Mouse (Mus musculus) lung, postnatal 25 days (tissue): Measurements from ENCODE around the gene Akt2.

Source experiments
- DNase-seq: peaks from one replicate; pipeline ENCODE4 v3.0.0; 2022; ENCODE audit warnings: low spot score

Akt2 gene

DNA sequence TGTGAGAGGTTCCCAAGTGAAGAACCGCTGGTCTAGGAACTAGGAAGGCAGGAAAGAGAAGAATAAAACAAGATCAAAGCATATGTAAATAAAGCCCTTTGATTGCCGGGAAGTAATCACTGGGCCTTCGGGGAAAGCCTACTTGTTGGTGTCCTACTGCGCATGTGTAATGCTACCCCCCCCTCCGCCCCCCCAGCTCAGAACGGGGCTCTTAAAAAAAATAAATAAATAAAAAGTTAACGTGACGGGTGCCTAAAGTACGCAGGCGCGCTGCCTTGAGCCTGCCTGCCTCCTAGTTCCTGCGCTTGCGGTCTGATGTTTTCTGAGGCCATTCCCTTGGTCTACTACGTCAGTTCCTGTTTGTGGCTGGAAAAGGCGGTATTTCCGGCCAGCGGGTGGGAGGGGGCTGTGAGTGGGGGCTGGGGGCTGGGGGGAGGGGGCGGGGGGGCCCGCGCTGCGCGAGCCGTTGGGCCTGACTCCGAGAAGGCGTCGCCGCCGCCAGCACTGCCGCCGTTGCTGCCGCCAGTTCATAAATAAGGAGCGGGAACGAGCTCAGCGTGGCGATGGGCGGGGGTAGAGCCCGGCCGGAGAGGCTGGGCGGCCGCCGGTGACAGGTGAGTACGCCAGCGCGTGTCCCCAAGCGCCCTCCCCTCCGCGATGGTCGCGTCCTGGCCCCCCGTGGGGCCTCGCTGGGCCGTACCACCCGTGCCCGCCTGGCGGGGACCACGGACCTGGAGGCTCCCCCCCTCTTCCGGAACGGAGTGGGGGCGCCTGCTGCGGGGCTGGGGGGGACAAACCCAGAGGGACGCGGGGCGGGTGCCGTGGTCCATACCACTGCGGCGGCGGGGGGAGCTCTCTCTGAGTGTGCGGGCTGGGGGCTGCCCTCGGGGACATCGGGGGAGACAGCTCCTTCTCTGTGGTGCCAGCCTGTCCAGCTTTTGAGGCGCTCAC is at the start of gene Akt2:
Akt2 (plus strand) TSS at position 287 of the 951 bp plus-strand sequence.
- DNase-seq: peak; percentile 96

DNA sequence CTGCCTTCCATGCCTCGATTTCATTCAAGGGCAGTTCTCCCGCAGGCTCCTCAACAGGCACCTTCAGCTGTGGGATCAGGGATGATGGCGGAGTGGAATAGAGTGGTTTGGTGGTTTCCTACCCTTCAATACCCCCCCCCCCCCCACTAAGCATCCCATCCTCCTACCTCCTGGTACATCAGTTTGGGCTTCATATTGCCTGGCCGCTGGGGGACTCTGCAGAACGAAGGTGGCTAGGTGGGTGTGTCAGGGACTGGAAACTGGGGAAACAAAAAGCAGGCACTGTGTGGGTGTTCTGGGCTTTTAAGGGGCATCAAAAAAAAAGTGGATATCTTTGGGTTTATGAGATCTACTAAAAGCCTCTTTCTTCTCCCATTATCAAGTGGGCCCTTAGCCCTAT is 49.4 kb upstream of the Akt2 start:
- DNase-seq: no peak

DNA sequence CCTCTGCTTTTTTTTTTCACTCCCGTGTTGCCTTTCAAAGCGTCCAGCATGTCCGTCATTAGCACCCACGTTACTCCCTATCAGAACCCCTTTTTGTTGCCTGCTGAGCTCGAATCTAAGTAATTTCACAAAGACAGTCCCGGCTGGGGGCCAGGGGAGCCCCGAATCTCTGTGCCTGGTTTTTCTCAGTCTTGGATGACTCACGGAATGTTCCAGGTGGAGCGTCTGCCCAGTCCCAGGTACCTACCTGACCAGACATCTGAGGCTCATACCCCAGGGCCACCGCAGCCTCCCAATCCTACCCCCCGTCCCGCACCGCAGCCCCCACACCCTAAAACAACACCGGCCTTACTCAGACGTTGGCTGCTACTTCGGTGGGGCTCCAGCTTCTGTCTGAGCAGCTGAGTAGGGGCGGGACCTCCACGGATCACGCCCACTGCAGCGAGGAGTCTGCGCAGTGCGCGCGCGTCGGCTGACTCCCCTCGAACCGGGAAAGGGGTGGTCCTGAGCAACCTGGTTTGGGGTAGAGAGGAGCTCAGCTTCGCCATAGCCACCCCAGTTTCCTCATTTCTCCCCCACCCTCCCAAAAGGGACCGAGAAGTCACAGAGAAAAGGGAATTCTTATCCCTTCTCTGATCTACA is 48.8 kb upstream of the Akt2 start:
- peak; percentile 82 for DNase-seq

DNA sequence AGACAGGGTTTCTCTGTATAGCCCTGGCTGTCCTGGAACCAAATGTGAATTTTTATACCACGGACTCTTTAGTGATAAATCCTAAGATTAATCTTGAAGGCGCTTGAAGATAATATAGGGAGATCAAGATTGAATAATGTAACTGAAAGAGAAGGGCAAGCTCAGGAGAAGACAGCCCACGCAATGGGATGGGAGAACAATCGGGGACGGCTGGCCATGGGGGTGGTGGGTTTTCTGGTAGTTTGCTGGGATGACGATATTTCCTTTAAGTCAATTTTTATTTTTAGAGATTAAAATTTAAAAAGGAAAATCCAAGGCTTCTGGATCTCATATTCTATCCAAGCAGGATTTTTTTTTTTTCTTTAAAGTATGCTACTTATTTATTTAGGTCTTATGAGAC is 48.3 kb upstream of the Akt2 start:
- no peak for DNase-seq

DNA sequence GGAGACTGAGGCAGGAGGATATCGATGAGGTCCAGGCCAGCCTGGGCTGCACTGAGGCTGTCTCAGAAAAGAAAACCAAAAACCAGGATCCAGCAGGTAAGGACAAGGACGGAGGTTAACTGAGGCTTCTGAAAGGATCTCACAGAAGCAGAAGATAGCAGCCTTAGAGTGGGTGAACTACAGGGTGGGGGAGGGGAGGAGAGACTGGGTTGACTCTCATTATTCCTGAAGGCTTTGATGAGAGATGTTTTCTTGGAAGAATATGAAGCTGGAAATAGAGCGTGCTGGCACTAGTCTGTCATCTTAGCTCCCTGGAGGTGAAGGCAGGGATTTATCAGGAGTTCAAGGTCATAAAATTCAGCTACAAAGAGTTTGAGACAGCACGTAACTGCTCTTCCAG is 47.5 kb upstream of the Akt2 start:
- DNase-seq: no peak

DNA sequence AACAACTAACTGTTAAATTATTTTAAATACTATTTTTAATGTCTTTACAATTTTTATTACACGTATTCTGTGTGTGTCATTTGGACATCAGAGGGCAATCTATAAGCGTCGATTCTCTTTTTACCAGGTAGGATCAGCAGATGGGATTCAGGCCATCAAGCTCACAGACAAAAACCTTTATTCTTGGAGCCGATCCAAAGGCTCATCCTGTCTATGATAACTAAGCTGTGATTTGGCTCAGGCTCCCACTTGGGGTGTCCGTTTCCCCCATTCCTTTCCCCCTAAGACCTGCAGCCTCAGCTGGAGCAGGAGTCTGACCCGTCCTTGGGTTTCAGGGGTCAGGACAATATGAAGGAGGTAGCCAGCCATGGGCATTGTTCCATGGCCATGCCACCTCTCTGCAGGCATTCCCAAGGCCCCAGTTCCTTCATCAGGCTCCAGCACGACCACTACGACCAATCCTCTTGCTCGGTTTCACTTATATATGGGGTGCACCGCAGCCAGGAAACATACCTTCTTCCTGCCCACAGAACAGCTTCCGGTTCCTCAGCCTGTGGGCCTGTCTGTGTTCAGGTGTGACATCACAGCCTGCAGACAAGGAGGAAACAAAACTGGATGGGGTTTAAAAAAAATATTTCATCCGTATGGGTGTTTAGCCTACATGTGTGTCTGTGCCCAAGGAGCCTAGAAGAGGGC is 46.5 kb upstream of the Akt2 start:
- peak; percentile 54 for DNase-seq

DNA sequence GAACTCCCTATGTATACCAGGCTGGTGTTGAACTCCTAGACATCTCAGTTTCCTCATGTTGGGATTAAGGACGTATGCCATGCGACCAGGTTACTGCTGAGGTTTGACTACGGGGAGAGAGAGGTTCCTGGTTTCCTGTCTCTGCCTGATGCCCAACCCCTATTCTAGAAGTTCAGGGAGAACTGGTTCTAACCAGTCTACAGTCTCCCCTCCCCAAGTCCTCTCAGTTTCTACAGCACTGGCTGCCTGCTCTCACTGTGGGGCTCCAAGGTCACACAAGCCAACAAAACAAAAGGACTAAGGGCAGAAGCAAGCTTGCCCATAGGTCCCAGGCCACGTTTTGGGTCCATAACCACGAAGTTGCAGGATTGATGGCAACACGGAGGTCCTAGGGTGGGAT is 41.8 kb upstream of the Akt2 start:
- no peak for DNase-seq

DNA sequence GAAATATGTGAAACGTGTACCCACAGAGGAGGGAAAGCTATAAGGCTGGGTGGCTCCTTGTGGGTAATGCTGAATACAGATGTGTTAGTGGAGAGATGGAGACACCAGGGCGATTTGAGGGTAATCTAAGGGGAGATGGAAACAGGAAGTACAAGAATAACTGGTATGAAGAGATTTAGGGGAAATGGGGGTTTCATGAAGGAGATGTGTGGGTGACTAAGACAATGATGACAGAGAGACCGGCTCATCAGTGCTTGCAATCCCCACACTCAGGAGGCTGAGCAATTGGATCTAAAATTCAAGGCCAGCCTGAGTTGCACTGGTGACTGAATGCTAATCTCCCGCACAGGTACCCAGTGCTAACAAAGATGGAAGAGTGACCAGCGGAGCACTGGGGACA is 39.3 kb upstream of the Akt2 start:
- DNase-seq: no peak

DNA sequence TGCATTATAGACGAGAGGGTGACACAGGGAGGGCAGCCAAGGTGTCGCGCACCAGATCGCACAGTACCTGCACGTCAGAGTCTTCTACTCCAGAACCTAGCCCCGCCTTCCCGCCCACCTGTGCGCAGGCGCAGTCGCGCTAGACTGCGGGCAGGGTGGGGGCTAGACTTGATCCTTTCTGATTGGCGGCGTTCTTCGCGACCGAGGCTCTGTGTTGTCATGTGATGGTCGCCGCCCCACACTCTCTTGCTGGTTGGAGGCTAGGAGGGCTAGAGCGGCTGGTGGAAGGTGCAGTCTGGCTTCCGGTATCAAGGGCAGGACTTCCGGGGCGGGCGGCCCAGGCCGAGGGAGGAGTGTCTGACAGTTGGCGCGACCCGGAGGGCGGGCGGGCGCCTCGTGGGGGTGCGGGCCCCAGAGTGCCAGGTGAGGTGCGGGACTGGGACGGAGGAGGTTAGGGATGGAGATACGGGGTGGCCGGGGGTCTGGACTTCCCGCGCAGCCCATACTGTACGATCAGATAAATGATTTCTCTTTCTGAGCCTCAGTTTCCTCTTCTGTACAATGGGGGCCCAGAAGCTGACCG is 38.3 kb upstream of the Akt2 start, which contains the start of the genes Pld3 and 2310022A10Rik:
Pld3 (minus strand) TSS at position 288 of the 583 bp plus-strand sequence.
2310022A10Rik (plus strand) TSS at position 303 of the 583 bp plus-strand sequence.
- peak; percentile 99 for DNase-seq

DNA sequence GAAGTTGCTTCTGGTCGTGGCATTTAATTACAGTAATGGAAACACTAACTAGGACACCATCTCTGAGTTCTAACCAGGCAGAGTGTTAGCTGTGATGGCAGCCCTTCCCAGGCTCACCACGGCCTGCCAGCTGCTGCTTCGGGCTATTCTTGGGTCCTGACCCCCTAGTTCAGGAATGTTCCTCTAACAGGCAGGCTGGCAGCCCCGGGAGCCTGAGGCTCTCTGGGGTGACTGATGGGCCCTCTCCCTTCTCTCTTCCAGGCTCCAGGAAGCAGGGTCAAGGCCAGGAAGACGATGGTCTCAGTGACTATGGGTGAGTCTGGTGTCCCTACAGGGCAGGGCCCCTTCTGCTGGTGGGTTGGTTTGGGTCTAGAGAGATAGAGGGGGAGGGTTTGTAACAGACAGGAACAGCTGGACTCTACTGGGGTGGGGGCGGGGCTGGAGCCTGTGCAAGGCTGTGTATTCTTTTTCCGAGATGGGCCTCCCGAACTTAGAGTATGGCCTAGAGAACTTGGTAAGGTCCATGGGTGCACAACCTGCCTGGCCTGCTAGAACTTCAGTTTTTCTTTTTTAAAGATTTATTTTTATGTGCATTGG is 31.0 kb upstream of the Akt2 start:
- no peak for DNase-seq

DNA sequence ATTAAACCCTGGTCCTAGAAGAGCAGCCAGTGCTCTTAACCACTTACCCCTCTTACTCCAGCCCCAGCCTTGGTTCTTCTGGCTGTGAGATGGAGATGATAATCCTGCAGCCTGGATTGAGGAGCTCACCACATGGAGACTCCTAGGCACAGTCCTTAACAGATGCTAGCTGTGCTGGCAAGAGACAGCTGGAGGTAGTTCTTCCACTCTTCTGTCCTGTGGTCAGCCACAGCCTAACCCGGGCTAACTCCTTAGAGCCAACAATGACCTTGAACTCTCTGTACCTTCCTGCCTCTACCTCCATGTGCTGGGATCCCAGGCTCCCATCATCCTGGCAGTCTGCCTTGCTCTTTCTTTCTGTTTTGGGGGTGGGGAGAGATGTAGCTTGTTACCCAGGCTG is 30.4 kb upstream of the Akt2 start:
- DNase-seq: no peak

DNA sequence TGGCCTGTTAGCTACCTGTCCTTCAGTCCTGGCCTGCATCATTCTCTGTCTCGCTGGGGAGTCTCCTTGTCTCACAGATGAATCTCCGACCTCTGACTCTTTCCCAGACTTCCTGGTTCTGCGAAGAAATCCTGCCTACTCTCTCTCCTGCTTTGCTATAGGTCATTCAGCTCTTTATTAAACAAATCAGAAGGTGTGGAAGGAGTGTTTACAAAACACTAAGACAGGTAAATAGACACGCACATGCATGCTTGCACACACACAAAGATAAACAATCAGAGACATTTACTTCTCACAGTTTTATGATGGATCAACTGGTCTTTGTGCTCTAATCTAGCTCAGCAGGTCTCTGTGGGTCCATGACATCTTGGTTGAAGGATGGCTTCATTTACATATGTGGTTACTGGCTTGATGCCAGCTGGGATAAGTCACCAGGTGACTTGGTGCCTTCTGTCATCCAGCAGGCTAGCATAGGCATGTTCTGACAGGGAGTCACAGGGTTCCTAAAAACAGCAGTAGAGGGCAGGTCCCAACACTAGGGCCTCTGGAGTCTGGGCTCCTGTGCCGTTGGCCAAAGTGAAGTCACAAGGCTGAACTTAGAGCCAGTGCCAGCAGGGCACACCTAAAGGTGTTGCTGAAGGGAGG is 21.6 kb upstream of the Akt2 start:
- DNase-seq: no peak

DNA sequence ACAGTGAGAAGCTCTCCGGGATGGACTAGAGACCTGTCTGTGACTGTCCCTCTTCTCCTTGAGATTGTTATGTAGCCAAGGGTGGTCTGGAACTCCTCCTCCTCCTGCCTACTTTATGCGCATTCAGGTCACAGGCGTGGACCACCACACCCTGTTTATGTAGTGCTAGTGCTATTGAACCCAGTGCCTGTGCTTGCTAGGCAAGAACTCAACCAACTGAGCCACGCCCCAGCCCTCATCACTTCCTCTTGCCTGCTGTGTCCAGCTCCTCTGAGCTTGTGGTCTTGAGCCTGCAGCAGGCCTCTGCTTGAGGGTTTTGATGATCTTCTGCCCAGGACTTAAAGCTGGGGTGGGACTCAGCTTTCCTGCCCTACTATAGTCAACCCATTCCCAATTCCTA is 19.2 kb upstream of the Akt2 start:
- no peak for DNase-seq

DNA sequence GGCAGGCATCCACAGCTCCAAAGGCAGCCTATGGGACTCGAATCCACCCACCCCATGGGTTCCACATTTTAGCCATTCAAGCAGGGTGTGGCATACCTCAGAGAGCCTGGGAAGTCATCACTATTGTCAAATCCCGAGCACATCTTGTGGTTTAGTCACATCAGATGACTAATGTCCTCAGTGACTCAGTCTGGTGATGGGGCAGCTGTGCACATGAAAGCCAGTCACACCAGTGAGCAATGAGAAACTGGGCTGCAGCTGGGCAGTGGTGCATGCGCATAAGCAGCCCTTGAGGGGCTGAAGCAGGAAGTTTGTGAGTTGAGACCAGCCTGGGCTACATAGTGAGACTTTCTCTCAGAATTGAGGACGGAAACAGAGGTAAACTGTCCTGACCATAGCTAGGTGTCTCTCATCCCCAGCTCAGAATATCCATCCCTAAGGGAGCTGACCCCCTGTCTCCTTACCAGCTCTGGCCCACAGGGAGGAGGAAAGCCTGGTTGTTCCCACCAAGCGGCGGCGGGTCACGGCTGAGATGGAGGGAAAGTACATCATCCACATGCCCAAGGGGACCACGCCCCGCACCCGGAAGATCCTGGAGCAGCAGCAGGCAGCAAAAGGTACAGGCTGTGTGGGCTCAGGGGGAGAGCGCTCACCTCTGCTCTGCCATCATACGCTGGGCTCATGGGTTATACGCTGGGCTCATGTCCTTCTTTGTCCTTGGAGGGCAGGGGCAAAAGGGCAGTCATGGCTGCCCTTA is 17.1 kb upstream of the Akt2 start:
- no peak for DNase-seq

DNA sequence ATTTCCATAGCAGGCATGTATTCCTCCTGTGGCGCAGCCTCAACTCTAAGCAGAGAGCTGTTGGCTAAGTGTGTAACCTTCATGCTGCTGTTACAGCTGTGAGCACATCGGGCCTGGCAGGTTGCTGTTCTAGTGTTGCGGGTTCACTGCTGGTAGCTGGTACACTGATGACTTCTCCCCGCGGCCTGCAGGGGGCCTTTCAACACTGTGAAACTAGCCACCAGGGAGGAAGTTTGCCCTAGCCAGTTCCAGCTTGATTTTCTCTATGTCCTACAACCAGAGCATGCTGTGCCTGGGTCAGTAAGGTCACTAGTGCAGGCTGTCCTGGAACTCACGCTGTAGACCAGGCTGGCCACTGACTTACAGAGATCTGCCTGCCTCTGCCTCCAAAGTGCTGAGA is 14.4 kb upstream of the Akt2 start:
- peak; percentile 62 for DNase-seq

DNA sequence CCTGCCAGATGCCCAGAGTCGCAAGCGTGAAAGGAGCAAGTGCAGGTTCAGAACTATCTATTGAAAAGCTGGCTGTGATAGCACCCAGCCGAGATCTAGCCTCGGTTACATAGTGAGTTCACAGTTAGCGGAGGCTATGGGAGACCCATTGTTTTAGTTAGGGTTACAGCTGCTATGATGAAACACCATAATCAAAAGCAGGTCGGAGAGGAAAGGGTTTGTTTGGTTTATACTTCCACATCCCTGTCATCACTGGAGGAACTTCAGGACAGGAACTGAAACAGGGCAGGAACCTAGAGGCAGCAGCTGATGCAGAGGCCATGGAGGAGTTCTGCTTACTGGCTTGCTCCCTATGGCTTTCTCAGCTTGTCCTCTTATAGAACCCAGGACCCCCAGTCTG is 13.8 kb upstream of the Akt2 start:
- DNase-seq: no peak

DNA sequence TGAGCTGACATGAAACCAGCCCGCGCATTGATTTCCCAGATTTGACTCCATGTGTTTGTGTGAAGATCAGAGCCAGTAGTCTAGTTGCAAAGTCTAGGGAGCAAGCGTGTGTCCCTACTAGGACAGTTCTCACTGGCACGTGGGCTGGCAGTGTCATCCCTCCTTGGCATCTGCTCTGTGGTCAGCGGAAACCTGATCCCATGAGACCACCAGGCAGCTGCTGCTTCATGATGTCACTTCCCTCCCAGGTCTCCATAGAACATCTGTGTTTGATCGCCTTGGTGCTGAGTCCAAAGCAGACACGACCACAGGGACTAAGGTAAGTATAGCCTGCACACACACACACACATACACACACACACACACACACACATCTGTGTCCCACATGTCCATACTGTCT is 12.9 kb upstream of the Akt2 start:
- DNase-seq: no peak

DNA sequence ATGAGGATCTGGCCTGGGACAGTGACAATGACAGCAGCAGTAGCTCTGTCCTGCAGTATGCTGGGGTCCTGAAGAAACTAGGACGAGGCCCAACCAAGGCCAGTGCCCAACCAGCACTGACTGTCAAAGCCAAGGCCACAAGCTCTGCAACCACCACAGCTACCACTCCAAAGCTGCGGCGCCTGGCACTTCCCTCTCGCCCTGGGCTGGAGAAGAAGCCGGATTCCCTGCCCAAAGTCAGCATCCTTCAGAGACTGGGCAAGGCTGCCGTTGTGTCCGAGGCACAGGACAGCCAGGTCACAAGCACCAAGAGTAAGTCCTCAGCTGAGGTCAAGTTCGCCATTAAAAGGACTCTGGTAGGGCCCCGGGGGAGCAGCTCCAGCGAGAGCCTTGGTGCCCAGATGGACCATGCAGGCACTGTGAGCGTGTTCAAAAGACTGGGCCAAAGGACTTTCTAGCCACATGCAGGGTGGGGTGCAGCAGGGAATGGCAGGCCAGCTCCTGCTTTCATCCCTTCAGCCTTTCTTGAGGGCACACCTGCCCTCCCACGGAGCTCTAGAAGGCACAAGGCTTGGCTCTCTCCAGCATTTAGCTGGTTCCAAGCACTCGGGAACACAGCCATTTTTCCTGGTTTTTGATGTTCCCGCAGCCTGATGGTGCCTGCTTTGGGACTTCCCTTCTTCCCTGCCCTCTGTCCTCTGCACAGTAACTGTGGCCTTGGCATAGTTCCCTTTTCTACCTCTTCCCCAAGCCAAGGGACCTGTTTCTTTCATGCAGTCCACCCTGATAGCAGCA is 10.8 kb upstream of the Akt2 start:
- DNase-seq: no peak

DNA sequence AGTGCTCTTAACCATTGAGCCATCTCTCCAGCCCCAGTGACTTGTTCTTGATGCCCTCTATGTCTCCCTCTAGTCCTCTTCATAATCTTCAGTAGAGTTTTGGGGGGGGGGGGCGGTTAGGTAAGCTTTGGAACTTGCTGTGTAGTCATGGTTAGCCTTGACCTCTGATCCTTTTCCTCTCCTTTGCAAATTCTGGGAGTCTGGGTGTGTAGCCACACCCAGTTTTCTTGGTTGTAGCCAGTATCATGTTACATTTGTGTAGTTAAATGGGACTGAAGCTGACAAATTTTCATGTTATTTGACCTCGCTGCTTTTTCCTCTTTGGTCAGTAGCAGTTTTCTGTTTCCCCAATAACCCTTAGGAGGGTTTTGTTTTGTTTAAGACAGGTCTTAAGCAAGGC is 4.5 kb upstream of the Akt2 start:
- no peak for DNase-seq

DNA sequence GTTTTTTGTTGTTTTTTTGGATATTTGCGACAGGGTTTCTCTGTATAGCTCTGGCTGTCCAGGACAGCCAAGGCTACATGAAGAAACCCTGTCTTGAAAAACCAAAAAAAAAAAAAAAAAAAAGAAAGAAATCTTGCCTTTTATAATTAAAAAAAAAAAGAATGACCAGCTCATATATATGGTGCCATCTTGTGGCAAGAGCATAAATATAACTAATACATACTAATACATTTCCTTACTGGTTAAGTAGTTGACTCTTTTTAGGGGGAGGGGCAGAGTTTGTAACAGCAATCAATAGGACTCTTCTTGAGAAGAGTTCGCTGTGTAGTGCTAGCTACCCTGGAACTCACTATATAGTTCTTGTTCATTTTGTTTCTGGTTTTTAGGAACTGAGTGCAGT is 3.6 kb upstream of the Akt2 start:
- DNase-seq: no peak
